Mouse (Mus musculus) CH12.LX (cell line): ENCODE measurements around the gene Ubiad1. TPM values are rescaled to one million over a fixed set of nuclear protein-coding genes. Genes with fewer than 3 reads are reported as not detected.

Source experiments
- DNase-seq: peaks from one replicate; pipeline ENCODE4 v3.0.0-alpha.2; 2013; ENCODE audit errors: extremely low read depth
- H3K27ac ChIP-seq: 2 replicates; pipeline ENCODE4 v1.5.1; 2012; ENCODE audit warnings: low read depth, mild to moderate bottlenecking, control low read depth, moderate library complexity; ENCODE audit not compliant: insufficient read depth
- H3K27me3 ChIP-seq: replicated peaks from 2 replicates; pipeline ENCODE3; 2012; ENCODE audit warnings: inconsistent platforms
- H3K36me3 ChIP-seq, 2 experiments: replicated peaks in 1 of 2; 2 replicates each; pipeline versions ENCODE3 to v1.6.1; 2012; ENCODE audit warnings: inconsistent platforms in 1 of 2, low read length in 1 of 2, mild to moderate bottlenecking in 1 of 2, mixed read lengths in 1 of 2, moderate library complexity in 1 of 2; ENCODE audit not compliant: control insufficient read depth in 1 of 2, insufficient read depth in 1 of 2
- H3K4me1 ChIP-seq, 2 experiments: 2 replicates each; pipeline ENCODE4 v1.6.1; 2012; ENCODE audit warnings: inconsistent platforms in 1 of 2, moderate library complexity in 1 of 2; ENCODE audit not compliant: insufficient read depth in 2 of 2, control insufficient read depth in 1 of 2
- H3K4me2 ChIP-seq: 2 replicates; pipeline ENCODE4 v1.6.1; 2012; ENCODE audit warnings: low read depth, mild to moderate bottlenecking, control low read depth; ENCODE audit not compliant: poor library complexity, insufficient read depth, severe bottlenecking
- H3K4me3 ChIP-seq, 3 experiments: fragments of 150-350 bp in 1 of 3; sonication (generic) in 1 of 3; replicated peaks in 1 of 3; 2 replicates each; pipeline versions ENCODE3 to v1.5.1; 2011 to 2012; ENCODE audit warnings: low read depth in 2 of 3, low read length in 2 of 3, mild to moderate bottlenecking in 2 of 3, moderate library complexity in 2 of 3, control low read depth in 1 of 3, improper control_type of control experiment in 1 of 3, inconsistent platforms in 1 of 3, mixed read lengths in 1 of 3; ENCODE audit not compliant: poor library complexity in 1 of 3
- H3K79me2 ChIP-seq: replicated peaks from 2 replicates; pipeline ENCODE4 v1.6.1; 2012; ENCODE audit warnings: mild to moderate bottlenecking, moderate library complexity; ENCODE audit not compliant: control insufficient read depth, poor library complexity, insufficient read depth, severe bottlenecking; ENCODE audit errors: extremely low read depth
- H3K9ac ChIP-seq: 2 replicates; pipeline ENCODE4 v1.6.1; 2012; ENCODE audit warnings: low read depth, mild to moderate bottlenecking, control low read depth, moderate library complexity; ENCODE audit not compliant: insufficient read depth
- H3K9me3 ChIP-seq: replicated peaks from 2 replicates; pipeline ENCODE3; 2012; ENCODE audit warnings: low read length, inconsistent platforms, mixed read lengths
- BHLHE40 ChIP-seq: IDR thresholded peaks from 2 replicates; pipeline ENCODE4 v1.6.1; 2011; ENCODE audit warnings: mild to moderate bottlenecking, low read depth, low read length, improper control_type of control experiment
- CHD1 ChIP-seq: IDR thresholded peaks from 2 replicates; pipeline ENCODE4 v1.6.1; 2012; ENCODE audit warnings: low read depth, low read length, improper control_type of control experiment, inconsistent platforms
- CHD2 ChIP-seq: IDR thresholded peaks from 2 replicates; pipeline ENCODE4 v1.6.1; 2011; ENCODE audit warnings: low read length, improper control_type of control experiment
- E2F4 ChIP-seq: IDR thresholded peaks from 2 replicates; pipeline ENCODE4 v1.6.1; 2011; ENCODE audit warnings: low read depth, low read length, improper control_type of control experiment; ENCODE audit not compliant: insufficient replicate concordance
- ELF1 ChIP-seq: IDR thresholded peaks from 2 replicates; pipeline ENCODE4 v1.6.1; 2014; ENCODE audit warnings: low read depth, mild to moderate bottlenecking, inconsistent platforms, low read length, improper control_type of control experiment
- EP300 ChIP-seq: IDR thresholded peaks from 2 replicates; pipeline ENCODE4 v1.6.1; 2011; ENCODE audit warnings: low read length, improper control_type of control experiment
- ETS1 ChIP-seq: conservative IDR thresholded peaks from 2 replicates; pipeline ENCODE4 v1.6.1; 2012; ENCODE audit warnings: low read depth, mild to moderate bottlenecking, inconsistent platforms, low read length, improper control_type of control experiment, moderate library complexity
- GABPA ChIP-seq: IDR thresholded peaks from 2 replicates; pipeline ENCODE4 v1.6.1; 2012; ENCODE audit warnings: low read depth, low read length, improper control_type of control experiment, inconsistent platforms; ENCODE audit not compliant: insufficient replicate concordance
- IRF4 ChIP-seq: IDR thresholded peaks from 2 replicates; pipeline ENCODE4 v1.6.1; 2014; ENCODE audit warnings: low read depth, mild to moderate bottlenecking, inconsistent platforms, low read length, improper control_type of control experiment
- KAT2A ChIP-seq: IDR thresholded peaks from 2 replicates; pipeline ENCODE4 v1.6.1; 2012; ENCODE audit warnings: low read length, improper control_type of control experiment, inconsistent platforms; ENCODE audit not compliant: insufficient replicate concordance
- MAZ ChIP-seq: IDR thresholded peaks from 2 replicates; pipeline ENCODE4 v1.6.1; 2012; ENCODE audit warnings: low read depth, mild to moderate bottlenecking, inconsistent platforms, low read length, improper control_type of control experiment, moderate library complexity
- MEF2A ChIP-seq: IDR thresholded peaks from 2 replicates; pipeline ENCODE4 v1.6.1; 2014; ENCODE audit warnings: low read depth, mild to moderate bottlenecking, inconsistent platforms, low read length, improper control_type of control experiment, borderline replicate concordance
- MXI1 ChIP-seq: IDR thresholded peaks from 2 replicates; pipeline ENCODE4 v1.6.1; 2011; ENCODE audit warnings: mild to moderate bottlenecking, low read depth, low read length, improper control_type of control experiment
- NELFE ChIP-seq: IDR thresholded peaks from 2 replicates; pipeline ENCODE4 v1.6.1; 2011; ENCODE audit warnings: low read depth, low read length, improper control_type of control experiment
- POLR2A ChIP-seq: IDR thresholded peaks from 2 replicates; pipeline ENCODE4 v1.6.1; 2011; ENCODE audit warnings: low read depth, mild to moderate bottlenecking, improper control_type of control experiment, low read length
- RAD21 ChIP-seq: IDR thresholded peaks from 2 replicates; pipeline ENCODE4 v1.6.1; 2011; ENCODE audit warnings: low read depth, mild to moderate bottlenecking, low read length, improper control_type of control experiment, moderate library complexity
- SIN3A ChIP-seq: IDR thresholded peaks from 2 replicates; pipeline ENCODE4 v1.6.1; 2012; ENCODE audit warnings: low read length, improper control_type of control experiment, inconsistent platforms
- SMC3 ChIP-seq: IDR thresholded peaks from 2 replicates; pipeline ENCODE4 v1.6.1; 2011; ENCODE audit warnings: low read depth, low read length, improper control_type of control experiment
- TCF12 ChIP-seq: IDR thresholded peaks from 2 replicates; pipeline ENCODE4 v1.6.1; 2014; ENCODE audit warnings: low read depth, mild to moderate bottlenecking, inconsistent platforms, low read length, improper control_type of control experiment
- USF2 ChIP-seq: conservative IDR thresholded peaks from 2 replicates; pipeline ENCODE4 v1.6.1; 2011; ENCODE audit warnings: low read depth, low read length, improper control_type of control experiment
- ZKSCAN1 ChIP-seq: IDR thresholded peaks from 2 replicates; pipeline ENCODE4 v1.6.1; 2012; ENCODE audit warnings: low read depth, inconsistent platforms, low read length, improper control_type of control experiment, borderline replicate concordance
- ZMIZ1 ChIP-seq: IDR thresholded peaks from 2 replicates; pipeline ENCODE4 v1.6.1; 2012; ENCODE audit warnings: low read depth, mild to moderate bottlenecking, inconsistent platforms, low read length, improper control_type of control experiment
- ZNF384 ChIP-seq: IDR thresholded peaks from 2 replicates; pipeline ENCODE4 v1.6.1; 2012; ENCODE audit warnings: low read depth, low read length, improper control_type of control experiment, inconsistent platforms
- dilution Hi-C: fragments of 300-500 bp; cut with MboI; formaldehyde crosslinking; loops from 2 replicates; pipeline ENCODE4 v1.14.3; 2020; ENCODE audit warnings: low sequenced_read_pairs; ENCODE audit not compliant: extremely low pct_unique_long_range_greater_than_20kb, extremely low pct_ligation_motif_present
- in situ Hi-C: fragments of 300-500 bp; cut with MboI; formaldehyde crosslinking; loops from 3 replicates; pipeline ENCODE4 v1.14.3; 2019; ENCODE audit warnings: low sequenced_read_pairs, low pct_ligation_motif_present, low pct_unique_long_range_greater_than_20kb, mixed read lengths
- polyA plus RNA-seq: library from polyadenylated mRNA; unstranded; fragments of >175 nt; gene quantifications from 2 replicates; pipeline ENCODE4 v1.2.1, GENCODE M21; 2012; ENCODE audit warnings: low read depth; ENCODE audit not compliant: insufficient read length
- total RNA-seq, 2 experiments: library from RNA; depleted of rRNA; stranded (reverse); fragments of 300-350 nt in 1 of 2; fragments of >200 nt in 1 of 2; gene quantifications; 2 replicates each; pipeline ENCODE4 v1.2.3; 2012 to 2014

Ubiad1 gene
- total and polyA plus RNA-seq, 3 experiments: 20.5 to 21.9 (median 20.9) TPM

DNA sequence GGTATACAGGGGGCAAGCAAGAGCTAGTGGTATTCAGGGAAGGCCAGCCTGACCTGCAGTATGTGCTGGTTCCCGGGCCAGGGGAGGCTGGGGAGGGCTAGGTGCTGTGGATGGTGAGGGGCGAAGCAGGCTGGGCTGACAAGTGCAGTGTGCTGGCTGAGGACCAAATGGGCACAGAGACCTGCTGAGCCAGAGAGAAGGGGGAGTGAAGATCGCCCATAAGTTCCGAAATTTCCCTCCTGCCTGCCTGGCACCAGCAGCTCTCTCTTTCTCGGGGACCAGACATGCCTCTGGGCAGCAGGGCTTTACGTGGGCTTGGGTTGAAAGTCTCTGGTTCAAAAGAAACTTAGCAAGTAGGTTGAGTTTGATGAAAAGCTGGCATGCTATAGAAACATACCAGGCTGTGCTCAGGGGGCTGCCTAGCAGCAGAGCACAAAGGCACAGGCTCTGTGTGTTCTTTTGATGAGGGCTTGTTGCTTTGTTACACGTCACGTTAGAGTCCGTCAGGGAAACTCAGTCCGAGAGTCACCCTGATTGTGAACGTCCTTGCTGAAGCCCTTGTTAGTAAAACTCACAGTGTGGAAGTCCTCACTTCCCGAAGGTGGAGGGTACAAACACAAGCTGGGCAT, 16.2 kb upstream of the Ubiad1 start:
- in situ Hi-C loops: no loop called here

DNA sequence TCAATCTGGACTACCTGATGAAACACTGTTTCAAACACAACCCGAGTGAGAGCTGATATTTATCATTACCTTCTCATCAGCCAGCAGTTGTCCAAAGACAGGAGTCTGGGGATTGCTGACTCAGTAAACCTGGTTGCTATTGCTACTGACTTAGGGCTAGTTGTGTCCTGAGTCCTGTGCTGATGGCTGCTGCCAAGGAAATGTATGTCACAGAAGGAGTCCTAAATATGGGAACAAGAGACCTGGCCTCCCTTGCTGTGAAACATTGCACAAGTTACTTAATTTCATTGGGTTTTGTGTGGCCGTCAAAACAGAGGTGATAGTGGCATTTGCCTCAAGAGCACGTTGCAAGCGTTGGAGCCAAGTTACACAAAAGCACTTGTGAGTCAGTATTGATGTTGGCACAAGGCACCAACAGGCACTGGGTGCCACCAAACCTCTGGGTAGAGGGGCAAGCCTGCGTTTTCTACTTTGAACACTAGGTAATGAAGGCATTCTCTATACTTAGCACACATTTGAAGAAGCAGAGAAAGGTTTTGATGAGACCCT, 11.0 kb upstream of the Ubiad1 start:
- no peak for DNase-seq
- TF ChIP-seq RAD21 (no peak), CHD1 (no peak), BHLHE40 (no peak), IRF4 (no peak), TCF12 (no peak), ZKSCAN1 (no peak), KAT2A (no peak), MEF2A (no peak), GABPA (no peak)
- Histone ChIP-seq H3K9me3 (no peaks in the 10 kb centered on the region), H3K36me3 (peaks cover 69 to 96% of the 10 kb centered on the region in 2 experiments), H3K4me2 (no peak overlapping the region), H3K9ac (no peak overlapping the region), H3K4me3 (no peak overlapping the region), H3K27ac (no peak overlapping the region), H3K27me3 (no peaks in the 10 kb centered on the region), H3K79me2 (peaks cover 7% of the 10 kb centered on the region; the same call in 1 of the 2 replicates), H3K4me1 (peaks cover 0 to 5% of the 10 kb centered on the region in 2 experiments; a peak in 1 of 4 replicates)
- in situ Hi-C loops: no loop called here
- dilution Hi-C loops: no loop called here

More for the DNA sequence above, 16.2 kb upstream of the Ubiad1 start:
- H3K27ac ChIP-seq: no peak overlapping the region
- no peak overlapping the region for H3K4me3 ChIP-seq
- no peaks in the 10 kb centered on the region for H3K9me3 ChIP-seq
- dilution Hi-C loops: no loop called here
- TF ChIP-seq SIN3A (no peak), GABPA (no peak), ETS1 (no peak), CHD2 (no peak), ZKSCAN1 (no peak), SMC3 (no peak), RAD21 (no peak), POLR2A (no peak), E2F4 (no peak), ZNF384 (no peak), USF2 (no peak), ZMIZ1 (no peak), MXI1 (no peak), EP300 (no peak), IRF4 (no peak), NELFE (no peak), ELF1 (no peak), BHLHE40 (no peak), MAZ (no peak)
- peaks cover 79 to 93% of the 10 kb centered on the region in 2 experiments for H3K36me3 ChIP-seq
- no peak for DNase-seq
- no peaks in the 10 kb centered on the region for H3K79me2 ChIP-seq
- H3K4me2 ChIP-seq: no peak overlapping the region
- no peak overlapping the region for H3K9ac ChIP-seq
- H3K27me3 ChIP-seq: no peaks in the 10 kb centered on the region
- H3K4me1 ChIP-seq: no peaks in the 10 kb centered on the region
